Mouse (Mus musculus) cortical plate, adult 2 months (tissue): ENCODE data around the gene Vps37b.

ENCODE experiments used
- CTCF ChIP-seq: fragments of 200-500 bp; IDR thresholded peaks from 2 replicates; pipeline ENCODE4 v1.5.1; 2011; ENCODE audit warnings: mild to moderate bottlenecking, control low read depth, low read length; ENCODE audit not compliant: insufficient read depth; ENCODE audit errors: extremely low read depth
- POLR2A ChIP-seq: fragments of 200-500 bp; IDR thresholded peaks from 2 replicates; pipeline ENCODE4 v1.6.1; 2011; ENCODE audit warnings: mild to moderate bottlenecking, low read length, control low read depth; ENCODE audit not compliant: insufficient read depth; ENCODE audit errors: extremely low read depth

DNA sequence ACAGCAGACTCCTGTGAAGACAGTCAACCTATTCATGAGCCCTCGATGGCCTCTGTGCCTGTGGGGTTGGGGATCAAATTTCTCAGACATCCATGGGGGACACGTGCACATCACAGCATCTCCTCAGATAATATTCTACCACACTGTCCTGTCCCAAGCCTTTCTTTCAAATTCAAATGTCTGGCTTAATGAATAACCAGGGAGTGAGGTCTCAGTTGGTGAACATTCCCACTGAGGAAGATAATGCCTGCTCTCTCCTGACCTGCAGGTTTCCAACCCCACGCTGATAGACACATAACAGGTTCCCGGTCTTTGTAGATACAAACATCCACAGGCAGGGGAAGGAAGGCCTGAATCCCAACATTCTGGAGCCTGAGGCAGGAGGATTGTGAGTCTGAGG is 24.9 kb upstream of the Vps37b start:
- TF ChIP-seq POLR2A (no peak), CTCF (no peak)
